Mouse (Mus musculus) MEL (cell line): ENCODE results near the gene Adat2. TPM values are rescaled to one million over a fixed set of nuclear protein-coding genes. Genes with fewer than 3 reads are reported as not detected.

Experiments
- DNase-seq: peaks from one replicate; pipeline ENCODE4 v3.0.0; 2011; ENCODE audit warnings: low read depth, low spot score
- H3K27ac ChIP-seq: 2 replicates; pipeline ENCODE4 v1.5.1; 2012; ENCODE audit warnings: low read depth, mild to moderate bottlenecking, control low read depth, low read length, moderate library complexity; ENCODE audit not compliant: control insufficient read depth
- H3K27me3 ChIP-seq, 2 experiments: fragments of 150-350 bp in 1 of 2; sonication (generic) in 1 of 2; 2 replicates each; pipeline ENCODE4 v1.6.1; 2012; ENCODE audit warnings: low read length in 2 of 2, mild to moderate bottlenecking in 2 of 2, improper control_type of control experiment in 1 of 2, moderate library complexity in 1 of 2; ENCODE audit not compliant: insufficient read depth in 2 of 2, control insufficient read depth in 1 of 2
- H3K36me3 ChIP-seq, 2 experiments: 2 replicates each; pipeline ENCODE4 v1.6.1; 2012 to 2014; ENCODE audit warnings: low read length in 2 of 2, improper control_type of control experiment in 1 of 2, inconsistent platforms in 1 of 2, mild to moderate bottlenecking in 1 of 2; ENCODE audit not compliant: insufficient read depth in 2 of 2, control insufficient read depth in 1 of 2
- H3K4me1 ChIP-seq, 2 experiments: fragments of 150-350 bp in 1 of 2; sonication (generic) in 1 of 2; 2 replicates each; pipeline ENCODE4 v1.6.1; 2012; ENCODE audit warnings: low read length in 2 of 2, improper control_type of control experiment in 1 of 2, mild to moderate bottlenecking in 1 of 2; ENCODE audit not compliant: insufficient read depth in 2 of 2, control insufficient read depth in 1 of 2
- H3K4me3 ChIP-seq, 2 experiments: fragments of 150-350 bp in 1 of 2; sonication (generic) in 1 of 2; 2 replicates each; pipeline ENCODE4 v1.5.1; 2012; ENCODE audit warnings: low read depth in 2 of 2, low read length in 2 of 2, mild to moderate bottlenecking in 2 of 2, moderate library complexity in 2 of 2, control low read depth in 1 of 2, improper control_type of control experiment in 1 of 2; ENCODE audit not compliant: control insufficient read depth in 1 of 2, insufficient read depth in 1 of 2
- H3K79me2 ChIP-seq: 2 replicates; pipeline ENCODE4 v1.6.1; 2012; ENCODE audit warnings: mild to moderate bottlenecking, low read length, moderate library complexity; ENCODE audit not compliant: control insufficient read depth, poor library complexity, insufficient read depth
- H3K9ac ChIP-seq: 2 replicates; pipeline ENCODE4 v1.6.1; 2012; ENCODE audit warnings: low read depth, mild to moderate bottlenecking, control low read depth, low read length, moderate library complexity; ENCODE audit not compliant: control insufficient read depth, poor library complexity, severe bottlenecking
- H3K9me3 ChIP-seq: fragments of 150-350 bp; sonication (generic); replicated peaks from 2 replicates; pipeline ENCODE4 v1.6.1; 2012; ENCODE audit warnings: mild to moderate bottlenecking, low read length, improper control_type of control experiment, moderate library complexity; ENCODE audit not compliant: insufficient read depth
- BHLHE40 ChIP-seq: IDR thresholded peaks from 2 replicates; pipeline ENCODE4 v1.6.1; 2012; ENCODE audit warnings: low read depth, mild to moderate bottlenecking, inconsistent platforms, low read length, improper control_type of control experiment, borderline replicate concordance
- CHD1 ChIP-seq: IDR thresholded peaks from 2 replicates; pipeline ENCODE4 v1.6.1; 2012; ENCODE audit warnings: low read depth, mild to moderate bottlenecking, inconsistent platforms, low read length, improper control_type of control experiment
- CHD2 ChIP-seq: IDR thresholded peaks from 2 replicates; pipeline ENCODE4 v1.6.1; 2011; ENCODE audit warnings: low read length, improper control_type of control experiment
- CTCF ChIP-seq, 3 experiments: IDR thresholded peaks in 2 of 3; conservative IDR thresholded peaks in 1 of 3; 2 replicates each; pipeline ENCODE4 v1.5.1; 2011 to 2012; ENCODE audit warnings: low read length in 3 of 3, low read depth in 2 of 3, mild to moderate bottlenecking in 2 of 3, improper control_type of control experiment in 1 of 3, inconsistent platforms in 1 of 3, mixed read lengths in 1 of 3, moderate library complexity in 1 of 3; ENCODE audit not compliant: control insufficient read depth in 1 of 3, insufficient read depth in 1 of 3, poor library complexity in 1 of 3, severe bottlenecking in 1 of 3
- EP300 ChIP-seq, 2 experiments: IDR thresholded peaks; 2 replicates each; pipeline ENCODE4 v1.6.1; 2011; ENCODE audit warnings: improper control_type of control experiment in 2 of 2, low read length in 2 of 2, low read depth in 1 of 2, mild to moderate bottlenecking in 1 of 2
- GATA1 ChIP-seq: IDR thresholded peaks from 2 replicates; pipeline ENCODE4 v1.6.1; 2011; ENCODE audit warnings: low read depth, low read length, improper control_type of control experiment
- JUND ChIP-seq: IDR thresholded peaks from 2 replicates; pipeline ENCODE4 v1.6.1; 2011; ENCODE audit warnings: low read depth, mild to moderate bottlenecking, improper control_type of control experiment, low read length
- KAT2A ChIP-seq: conservative IDR thresholded peaks from 2 replicates; pipeline ENCODE4 v1.6.1; 2012; ENCODE audit warnings: low read depth, low read length, improper control_type of control experiment, inconsistent platforms
- MAZ ChIP-seq: IDR thresholded peaks from 2 replicates; pipeline ENCODE4 v1.6.1; 2012; ENCODE audit warnings: low read depth, mild to moderate bottlenecking, inconsistent platforms, low read length, improper control_type of control experiment
- MEF2A ChIP-seq: IDR thresholded peaks from 2 replicates; pipeline ENCODE4 v1.6.1; 2014; ENCODE audit warnings: low read depth, mild to moderate bottlenecking, inconsistent platforms, low read length, improper control_type of control experiment; ENCODE audit not compliant: poor library complexity, insufficient replicate concordance, severe bottlenecking; ENCODE audit errors: extremely low read depth
- MYC ChIP-seq: IDR thresholded peaks from 2 replicates; pipeline ENCODE4 v1.6.1; 2011; ENCODE audit warnings: low read depth, mild to moderate bottlenecking, low read length, improper control_type of control experiment, moderate library complexity
- NELFE ChIP-seq: IDR thresholded peaks from 2 replicates; pipeline ENCODE4 v1.6.1; 2011; ENCODE audit warnings: low read depth, low read length, improper control_type of control experiment
- NRF1 ChIP-seq: IDR thresholded peaks from 2 replicates; pipeline ENCODE4 v1.6.1; 2014; ENCODE audit warnings: low read depth, mild to moderate bottlenecking, inconsistent platforms, low read length, improper control_type of control experiment, moderate library complexity; ENCODE audit not compliant: poor library complexity, insufficient read depth, severe bottlenecking
- POLR2A ChIP-seq, 2 experiments: IDR thresholded peaks; 2 replicates each; pipeline ENCODE4 v1.6.1; 2011 to 2012; ENCODE audit warnings: low read length in 2 of 2, mild to moderate bottlenecking in 2 of 2, control low read depth in 1 of 2, improper control_type of control experiment in 1 of 2, low read depth in 1 of 2, moderate library complexity in 1 of 2; ENCODE audit not compliant: control insufficient read depth in 1 of 2, insufficient read depth in 1 of 2, poor library complexity in 1 of 2
- POLR2AphosphoS2 ChIP-seq: IDR thresholded peaks from 2 replicates; pipeline ENCODE4 v1.6.1; 2011; ENCODE audit warnings: low read length, improper control_type of control experiment
- RAD21 ChIP-seq: IDR thresholded peaks from 2 replicates; pipeline ENCODE4 v1.6.1; 2011; ENCODE audit warnings: mild to moderate bottlenecking, low read depth, low read length, improper control_type of control experiment
- RCOR1 ChIP-seq: IDR thresholded peaks from 2 replicates; pipeline ENCODE4 v1.6.1; 2012; ENCODE audit warnings: low read depth, mild to moderate bottlenecking, inconsistent platforms, low read length, improper control_type of control experiment
- TAL1 ChIP-seq: IDR thresholded peaks from 2 replicates; pipeline ENCODE4 v1.6.1; 2012; ENCODE audit warnings: mild to moderate bottlenecking, inconsistent platforms, low read length, moderate library complexity, mixed read lengths
- TCF12 ChIP-seq: IDR thresholded peaks from 2 replicates; pipeline ENCODE4 v1.6.1; 2014; ENCODE audit warnings: low read depth, mild to moderate bottlenecking, inconsistent platforms, low read length, improper control_type of control experiment, moderate library complexity
- UBTF ChIP-seq: IDR thresholded peaks from 2 replicates; pipeline ENCODE4 v1.6.1; 2012; ENCODE audit warnings: low read depth, mild to moderate bottlenecking, inconsistent platforms, low read length, improper control_type of control experiment, moderate library complexity, borderline replicate concordance; ENCODE audit not compliant: insufficient read depth
- USF1 ChIP-seq: IDR thresholded peaks from 2 replicates; pipeline ENCODE4 v1.6.1; 2014; ENCODE audit warnings: low read depth, mild to moderate bottlenecking, inconsistent platforms, low read length, improper control_type of control experiment, moderate library complexity
- USF2 ChIP-seq, 2 experiments: IDR thresholded peaks; 2 replicates each; pipeline ENCODE4 v1.6.1; 2011 to 2012; ENCODE audit warnings: improper control_type of control experiment in 2 of 2, low read length in 2 of 2, borderline replicate concordance in 1 of 2, inconsistent platforms in 1 of 2, low read depth in 1 of 2, mild to moderate bottlenecking in 1 of 2; ENCODE audit not compliant: insufficient read depth in 1 of 2
- ZC3H11A ChIP-seq: IDR thresholded peaks from 2 replicates; pipeline ENCODE4 v1.6.1; 2012; ENCODE audit warnings: low read depth, mild to moderate bottlenecking, inconsistent platforms, low read length, improper control_type of control experiment
- ZKSCAN1 ChIP-seq: IDR thresholded peaks from 2 replicates; pipeline ENCODE4 v1.6.1; 2012; ENCODE audit warnings: low read depth, mild to moderate bottlenecking, inconsistent platforms, low read length, improper control_type of control experiment, moderate library complexity
- ZMIZ1 ChIP-seq: IDR thresholded peaks from 2 replicates; pipeline ENCODE4 v1.6.1; 2012; ENCODE audit warnings: low read depth, mild to moderate bottlenecking, inconsistent platforms, low read length, improper control_type of control experiment, moderate library complexity
- ZNF384 ChIP-seq: IDR thresholded peaks from 2 replicates; pipeline ENCODE4 v1.6.1; 2012; ENCODE audit warnings: low read depth, mild to moderate bottlenecking, inconsistent platforms, low read length, improper control_type of control experiment
- polyA plus RNA-seq, 2 experiments: library from polyadenylated mRNA; stranded (reverse) in 1 of 2; unstranded in 1 of 2; fragments of >175 nt in 1 of 2; fragments of >200 nt in 1 of 2; gene quantifications; 2 replicates each; pipeline versions ENCODE4 v1.2.1 to v1.2.4; 2012; ENCODE audit warnings: low replicate concordance in 2 of 2, low read depth in 1 of 2; ENCODE audit not compliant: insufficient read length in 2 of 2, insufficient read depth in 1 of 2, missing spikeins in 1 of 2
- total RNA-seq: library from RNA; depleted of rRNA; stranded (reverse); fragments of 300-350 nt; gene quantifications from 2 replicates; pipeline ENCODE4 v1.2.3, GENCODE M21; 2012

Gene Adat2
- total and polyA plus RNA-seq, 3 experiments = 14.7 to 21.3 TPM; not detected in 1

GRCm38 (mm10) chr10:13565080-13565448 is 12.4 kb downstream of the Adat2 start:
- H3K79me2 ChIP-seq = no peaks in the 10 kb centered on the region
- peaks cover 0 to 3% of the 10 kb centered on the region in 2 experiments; a peak in 2 of 4 replicates for H3K36me3 ChIP-seq
- H3K27me3 ChIP-seq = no peaks in the 10 kb centered on the region
- H3K4me3 ChIP-seq = no peak overlapping the region
- no peaks in the 10 kb centered on the region for H3K9me3 ChIP-seq
- TF ChIP-seq UBTF (no peak), TAL1 (no peak), GATA1 (no peak), MYC (no peak), ZNF384 (no peak), POLR2AphosphoS2 (no peak), ZMIZ1 (no peak), TCF12 (no peak), USF2 (IDR thresholded peaks at IDR 0.05; ENCODE audit: borderline replicate concordance in 1 of 2, insufficient read depth in 1 of 2, low read depth in 1 of 2, low read length in 2 of 2) (no peak), ZKSCAN1 (no peak), EP300 (IDR thresholded peaks at IDR 0.05; ENCODE audit: low read depth in 1 of 2, low read length in 2 of 2) (no peak), CHD2 (no peak), NRF1 (no peak), MEF2A (no peak), ZC3H11A (no peak), BHLHE40 (no peak), POLR2A (IDR thresholded peaks at IDR 0.05; ENCODE audit: control insufficient read depth in 1 of 2, insufficient read depth in 1 of 2, low read depth in 1 of 2, low read length in 2 of 2, poor library complexity in 1 of 2) (no peak), RCOR1 (no peak)
- no peak overlapping the region for H3K27ac ChIP-seq
- no peak for DNase-seq
- H3K9ac ChIP-seq = no peak overlapping the region
- H3K4me1 ChIP-seq = no peaks in the 10 kb centered on the region

GRCm38 (mm10) chr10:13566393-13566792 is 13.7 kb downstream of the Adat2 start:
- Histone ChIP-seq H3K4me1 (no peaks in the 10 kb centered on the region), H3K79me2 (no peaks in the 10 kb centered on the region), H3K36me3 (peaks cover 0 to 2% of the 10 kb centered on the region in 2 experiments; a peak in 2 of 4 replicates), H3K4me3 (no peak overlapping the region), H3K9ac (no peak overlapping the region), H3K27me3 (no peaks in the 10 kb centered on the region), H3K27ac (no peak overlapping the region), H3K9me3 (no peaks in the 10 kb centered on the region)
- TF ChIP-seq JUND = no peak
- no peak for TF ChIP-seq ZC3H11A
- no peak for TF ChIP-seq ZKSCAN1
- no peak for TF ChIP-seq MYC
- no peak for TF ChIP-seq MAZ
- TF ChIP-seq CTCF (IDR thresholded peaks at IDR 0.05 in 2 of 3, conservative IDR thresholded peaks at IDR 0.05 in 1 of 3; ENCODE audit: control insufficient read depth in 1 of 3, insufficient read depth in 1 of 3, low read depth in 2 of 3, low read length in 3 of 3, poor library complexity in 1 of 3, severe bottlenecking in 1 of 3) = no peak
- TF ChIP-seq CHD1 = no peak
- no peak for TF ChIP-seq CHD2
- TF ChIP-seq USF1 = no peak
- no peak for TF ChIP-seq MEF2A
- no peak for TF ChIP-seq RAD21
- no peak for TF ChIP-seq KAT2A
- no peak for TF ChIP-seq RCOR1
- no peak for TF ChIP-seq GATA1
- no peak for TF ChIP-seq NELFE
- DNase-seq = no peak
